Mouse (Mus musculus) stomach, postnatal 0 days (tissue): Measurements from ENCODE around the gene Acsm4. TPM values are rescaled to one million over a fixed set of nuclear protein-coding genes. Genes with fewer than 3 reads are reported as not detected.

Experiments used
- ATAC-seq: fragments of 200-750 bp; cut with Nextera tagmentation; 2 replicates; pipeline ENCODE4 v1.8.0; 2017; ENCODE audit not compliant: low FRiP score, low TSS enrichment
- DNase-seq: peaks from one replicate; pipeline ENCODE4 v3.0.0-alpha.2; 2016; ENCODE audit warnings: low spot score
- H3K27ac ChIP-seq: fragments of 300-500 bp; sonication (generic); replicated peaks from 2 replicates; pipeline ENCODE4 v1.5.1; 2014; ENCODE audit warnings: mild to moderate bottlenecking, control low read depth
- H3K27me3 ChIP-seq: fragments of 300-500 bp; sonication (generic); 2 replicates; pipeline ENCODE4 v1.6.1; 2014; ENCODE audit warnings: low read length; ENCODE audit not compliant: control insufficient read depth, insufficient read depth
- H3K36me3 ChIP-seq: fragments of 300-500 bp; sonication (generic); 2 replicates; pipeline ENCODE4 v1.6.1; 2014; ENCODE audit warnings: low read length, mixed read lengths; ENCODE audit not compliant: control insufficient read depth, insufficient read depth
- H3K4me1 ChIP-seq: fragments of 300-500 bp; sonication (generic); replicated peaks from 2 replicates; pipeline ENCODE4 v1.6.1; 2014; ENCODE audit warnings: antibody characterized with exemption; ENCODE audit not compliant: control insufficient read depth, insufficient read depth
- H3K4me2 ChIP-seq: fragments of 300-500 bp; sonication (generic); replicated peaks from 2 replicates; pipeline ENCODE4 v1.6.1; 2014; ENCODE audit warnings: low read depth, mild to moderate bottlenecking, control low read depth, moderate library complexity
- H3K4me3 ChIP-seq: fragments of 300-500 bp; sonication (generic); 2 replicates; pipeline ENCODE4 v1.5.1; 2014; ENCODE audit warnings: low read depth, low read length, control low read depth
- H3K9ac ChIP-seq: fragments of 300-500 bp; sonication (generic); 2 replicates; pipeline ENCODE4 v1.6.1; 2014; ENCODE audit warnings: mild to moderate bottlenecking, low read length, control low read depth, mixed read lengths
- H3K9me3 ChIP-seq: fragments of 300-500 bp; sonication (generic); 2 replicates; pipeline ENCODE4 v1.6.1; 2016; ENCODE audit warnings: low read length; ENCODE audit not compliant: control insufficient read depth
- CTCF ChIP-seq: IDR thresholded peaks from 2 replicates; pipeline ENCODE4 v1.5.1; 2016; ENCODE audit warnings: antibody characterized with exemption, low read depth, mild to moderate bottlenecking, moderate library complexity
- EP300 ChIP-seq: optimal IDR thresholded peaks from 2 replicates; pipeline ENCODE3; 2016; ENCODE audit warnings: antibody characterized with exemption
- WGBS: fragments of 180-500 bp; shearing (Covaris S2); extraction: QIAGEN DNeasy Blood & Tissue Kit; methylation state at CpG from one replicate; pipeline ENCODE4 v1.1.7; 2014; 5-methylcytosine and 5-hydroxymethylcytosine counted together
- polyA plus RNA-seq: library from polyadenylated mRNA; unstranded; fragments of >200 nt; fragmentation: Nextera tagmentation; extraction: Ambion mirVana; gene quantifications from 2 replicates; pipeline ENCODE4 v1.2.1, GENCODE M21; 2015

Gene Acsm4
- not detected in 2 replicates for polyA plus RNA-seq

GRCm38 (mm10) chr7:119689726-119690125 lies at the start of gene Acsm4:
Gene Acsm4 (plus strand): TSS chr7:119690026.
- Histone ChIP-seq H3K9me3 (no peaks in the 10 kb centered on the region), H3K36me3 (no peaks in the 10 kb centered on the region), H3K4me2 (no peak within 1 kb of the TSS), H3K4me1 (no peaks in the 10 kb centered on the region), H3K4me3 (no peak within 1 kb of the TSS), H3K9ac (no peak within 1 kb of the TSS), H3K27me3 (no peaks in the 10 kb centered on the region), H3K27ac (no peak within 1 kb of the TSS)
- WGBS = 74% methylated on average over 5 of the region's 5 CpGs
- no peak for DNase-seq
- TF ChIP-seq EP300 (no peak), CTCF (no peak)
- ATAC-seq = no peak

- H3K27ac ChIP-seq = no peak overlapping the region
- H3K4me1 ChIP-seq = no peaks in the 10 kb centered on the region
- 65% methylated on average over 5 of the region's 5 CpGs for WGBS
- H3K9ac ChIP-seq = no peak overlapping the region
- H3K36me3 ChIP-seq = no peaks in the 10 kb centered on the region
- DNase-seq (no peak), ATAC-seq (no peak)
- no peak overlapping the region for H3K4me2 ChIP-seq
- no peaks in the 10 kb centered on the region for H3K9me3 ChIP-seq
- no peak overlapping the region for H3K4me3 ChIP-seq
- no peaks in the 10 kb centered on the region for H3K27me3 ChIP-seq
- no peak for TF ChIP-seq EP300
- no peak for TF ChIP-seq CTCF
Measured at GRCm38 (mm10) chr7:119642307-119642706, 47.5 kb upstream of the Acsm4 start.

- Histone ChIP-seq H3K9ac (no peak overlapping the region), H3K27ac (no peak overlapping the region), H3K27me3 (no peaks in the 10 kb centered on the region), H3K9me3 (no peaks in the 10 kb centered on the region), H3K36me3 (no peaks in the 10 kb centered on the region), H3K4me3 (no peak overlapping the region), H3K4me1 (no peaks in the 10 kb centered on the region), H3K4me2 (no peak overlapping the region)
- no peak for ATAC-seq
- TF ChIP-seq CTCF (no peak), EP300 (no peak)
- 84% methylated on average over 3 of the region's 3 CpGs for WGBS
- no peak for DNase-seq
Measured at GRCm38 (mm10) chr7:119667893-119668292, 21.9 kb upstream of the Acsm4 start.

- WGBS = 56% methylated on average over 5 of the region's 5 CpGs
- ATAC-seq = no peak
- no peak overlapping the region for H3K4me3 ChIP-seq
- H3K4me1 ChIP-seq = no peaks in the 10 kb centered on the region
- no peaks in the 10 kb centered on the region for H3K9me3 ChIP-seq
- H3K27me3 ChIP-seq = no peaks in the 10 kb centered on the region
- DNase-seq = no peak
- H3K36me3 ChIP-seq = no peaks in the 10 kb centered on the region
- no peak overlapping the region for H3K27ac ChIP-seq
- H3K4me2 ChIP-seq = no peak overlapping the region
- no peak for TF ChIP-seq EP300
- no peak for TF ChIP-seq CTCF
- no peak overlapping the region for H3K9ac ChIP-seq
Measured at GRCm38 (mm10) chr7:119670395-119670794, 19.4 kb upstream of the Acsm4 start.

- no peaks in the 10 kb centered on the region for H3K27me3 ChIP-seq
- no peaks in the 10 kb centered on the region for H3K4me1 ChIP-seq
- ATAC-seq (no peak), DNase-seq (peak; percentile 50)
- H3K4me2 ChIP-seq = no peak overlapping the region
- TF ChIP-seq CTCF = peak; percentile 66
- TF ChIP-seq EP300 = no peak
- no peak overlapping the region for H3K4me3 ChIP-seq
- H3K9ac ChIP-seq = no peak overlapping the region
- no peaks in the 10 kb centered on the region for H3K9me3 ChIP-seq
- no peaks in the 10 kb centered on the region for H3K36me3 ChIP-seq
- WGBS = 49% methylated on average over 6 of the region's 6 CpGs
- no peak overlapping the region for H3K27ac ChIP-seq
Measured at GRCm38 (mm10) chr7:119670925-119671324, 18.9 kb upstream of the Acsm4 start.

- Histone ChIP-seq H3K4me3 (no peak overlapping the region), H3K4me1 (no peaks in the 10 kb centered on the region), H3K27me3 (no peaks in the 10 kb centered on the region), H3K36me3 (no peaks in the 10 kb centered on the region), H3K4me2 (no peak overlapping the region), H3K27ac (no peak overlapping the region), H3K9ac (no peak overlapping the region), H3K9me3 (no peaks in the 10 kb centered on the region)
- DNase-seq (peak; percentile 26), ATAC-seq (no peak)
- 15% methylated on average over 6 of the region's 6 CpGs for whole genome bisulfite sequencing
- TF ChIP-seq CTCF = peak; percentile 89
- TF ChIP-seq EP300 = no peak
Measured at GRCm38 (mm10) chr7:119673465-119673864, 16.4 kb upstream of the Acsm4 start.
